Mouse (Mus musculus) stomach, postnatal 0 days (tissue): Measurements from ENCODE around the gene Crygn.

ENCODE experiments used
- CTCF ChIP-seq: IDR thresholded peaks from 2 replicates; pipeline ENCODE4 v1.5.1; 2016; ENCODE audit warnings: antibody characterized with exemption, low read depth, mild to moderate bottlenecking, moderate library complexity
- EP300 ChIP-seq: optimal IDR thresholded peaks from 2 replicates; pipeline ENCODE3; 2016; ENCODE audit warnings: antibody characterized with exemption

- no peak for TF ChIP-seq CTCF
- no peak for TF ChIP-seq EP300
Observed at GRCm38 (mm10) chr5:24797858-24798257, 40.0 kb upstream of the Crygn start.
